Mouse (Mus musculus) left cerebral cortex, postnatal 10 days (tissue): ENCODE results near the gene Atad1. TPM values are rescaled to one million over a fixed set of nuclear protein-coding genes. Genes with fewer than 3 reads are reported as not detected.
A peak's percentile ranks its signal among the peaks of the same experiment; 100 is the strongest.
"Not testable (repeated sequence)": the region's sequence is repeated elsewhere in the genome, so short reads cannot be mapped to it uniquely, and the experiment has no call there.

ENCODE experiments used
- DNase-seq, 2 experiments: peaks; one replicate each; pipeline ENCODE4 v3.0.0; 2021 to 2022; ENCODE audit warnings: low spot score in 2 of 2, mixed read lengths in 1 of 2; ENCODE audit errors: extremely low spot score in 1 of 2
- intact Hi-C: fragments of 180-260 bp; cut with DNase I; formaldehyde crosslinking; loops from one replicate; pipeline ENCODE4 v1.15.1; 2025
- total RNA-seq, 2 experiments: library from RNA; stranded (reverse); gene quantifications; 2 replicates each; pipeline ENCODE4 v1.2.3; 2021

The Atad1 gene
- total RNA-seq: 100 to 1,000 TPM; 111 to 124 TPM

DNA sequence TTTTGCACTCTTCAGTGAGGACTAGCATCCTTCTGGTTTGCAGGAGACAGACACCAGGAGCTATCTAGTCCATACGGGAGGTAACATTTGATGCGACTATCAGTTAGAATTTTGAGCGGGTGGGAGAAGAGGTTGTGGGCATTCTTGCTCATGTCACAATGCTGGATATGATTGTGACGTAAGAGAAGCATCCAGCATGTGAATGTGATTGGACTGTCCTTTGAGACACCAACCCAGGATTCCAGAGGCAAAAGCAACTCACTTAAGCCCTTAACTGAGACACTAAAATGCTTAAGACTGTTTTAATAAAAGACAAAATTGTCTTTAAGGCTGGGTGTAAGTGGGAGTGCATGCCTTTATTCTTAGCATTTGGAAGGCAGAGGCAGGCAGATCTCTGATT is at the start of gene Atad1:
Gene Atad1 (minus strand): TSS at position 101 of the 400 bp plus-strand sequence.
- intact Hi-C loops: no loop called here
- no peak for DNase-seq

DNA sequence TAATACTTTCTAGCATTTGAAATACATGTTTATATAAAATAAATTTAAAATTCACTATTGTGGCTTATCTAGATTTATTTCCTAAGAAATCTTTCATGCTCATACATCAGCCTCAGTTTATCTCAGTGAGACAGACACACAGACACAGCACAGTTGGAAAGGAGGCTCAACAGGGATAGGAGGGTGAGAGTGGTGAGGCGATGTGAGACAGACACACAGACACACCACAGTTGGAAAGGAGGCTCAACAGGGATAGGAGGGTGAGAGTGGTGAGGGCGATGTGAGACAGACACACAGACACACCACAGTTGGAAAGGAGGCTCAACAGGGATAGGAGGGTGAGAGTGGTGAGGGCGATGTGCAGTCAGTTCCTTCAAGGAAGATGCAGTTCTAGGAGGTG is 48.4 kb upstream of the Atad1 start:
- DNase-seq, intact Hi-C loops: not testable (repeated sequence)

- intact Hi-C loops: not testable (repeated sequence)
- peak in 1 of 2 experiments; percentile 28 for DNase-seq
These were observed 47.8 kb upstream of the Atad1 start for GRCm38 (mm10) chr19:32787388-32787787.

DNA sequence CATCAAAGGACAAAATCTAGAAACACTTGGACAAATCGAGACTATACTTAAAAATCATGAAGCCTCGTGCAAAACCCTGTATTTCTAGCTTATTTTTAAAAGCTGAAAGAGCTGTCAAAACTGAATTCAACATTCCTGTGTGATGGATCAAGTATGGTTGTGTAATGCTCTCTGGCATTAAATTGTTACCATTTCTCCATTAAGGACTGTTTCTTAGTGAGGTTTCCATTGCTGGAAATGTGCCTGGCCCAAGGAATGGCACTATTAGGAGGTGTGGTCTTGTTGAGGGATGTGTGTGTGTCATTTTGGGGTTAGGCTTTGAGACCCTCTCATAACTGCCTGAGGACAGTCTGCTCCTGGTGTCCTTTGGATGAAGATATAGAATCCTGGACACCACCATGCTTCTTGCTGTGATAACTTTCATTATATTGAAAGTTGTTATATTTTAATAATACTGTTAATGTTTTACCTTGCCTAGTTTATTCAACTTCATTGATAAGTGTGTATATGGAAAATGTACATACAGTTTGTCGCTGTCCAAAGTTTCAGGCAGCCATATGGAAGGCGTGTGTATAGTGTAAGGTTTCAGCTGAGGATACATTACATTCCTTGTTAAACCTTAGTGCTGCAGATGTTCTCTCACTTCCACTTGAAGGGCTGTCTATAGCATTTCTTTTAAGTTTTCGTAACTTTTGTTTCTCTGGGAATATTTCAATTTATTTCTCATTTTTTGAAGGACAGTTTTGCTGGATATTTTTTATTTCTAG is 41.9 kb upstream of the Atad1 start:
- no peak for DNase-seq
- intact Hi-C loops: no loop called here

DNA sequence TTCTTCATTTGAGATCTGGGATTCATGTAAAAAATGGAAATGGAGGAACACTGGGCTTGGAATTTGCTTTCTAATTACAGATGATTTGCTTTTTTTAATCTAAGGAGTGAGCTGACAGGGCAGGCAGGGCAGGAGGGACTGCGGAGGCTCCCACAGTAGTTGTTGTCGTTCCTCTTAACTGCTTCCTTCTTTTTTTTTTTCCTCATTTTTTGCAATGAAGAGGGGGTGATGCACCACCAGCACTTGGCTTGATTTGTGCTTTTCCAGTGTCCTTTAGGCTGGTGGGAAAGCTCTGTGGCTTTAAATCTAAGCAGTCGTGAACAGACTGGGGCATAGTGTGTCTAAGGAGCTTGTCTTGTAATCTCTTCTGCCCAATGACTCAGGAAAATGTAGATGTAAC is 39.5 kb upstream of the Atad1 start:
- DNase-seq: no peak
- intact Hi-C loops: no loop called here

DNA sequence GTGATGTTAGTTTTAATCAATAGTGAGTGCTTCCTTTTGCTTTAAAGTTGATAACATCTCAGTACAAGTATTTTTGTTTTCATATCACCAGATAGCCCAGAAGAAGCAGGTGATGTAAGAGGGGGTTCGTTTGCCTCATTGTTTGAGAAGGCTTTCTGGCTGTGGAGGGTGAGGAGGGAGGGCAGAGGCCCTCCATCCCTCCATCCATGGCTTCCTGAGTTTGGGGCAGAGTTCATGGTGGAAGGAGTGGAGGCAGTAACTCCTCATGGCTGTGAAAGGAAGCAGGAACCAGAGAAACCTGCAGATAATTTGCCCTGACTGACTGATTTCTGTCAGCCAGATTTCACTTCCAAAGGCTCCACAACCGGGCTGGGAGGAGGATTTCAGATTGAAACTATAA is 38.8 kb upstream of the Atad1 start:
- intact Hi-C loops: no loop called here
- no peak for DNase-seq

- intact Hi-C loops: loop anchor here (5.0 kb wide), 1 partner anchor 45 kb away; no protein-coding TSS in a partner anchor
- no peak for DNase-seq
These were observed 22.9 kb upstream of the Atad1 start for GRCm38 (mm10) chr19:32762493-32762892.

GRCm38 (mm10) chr19:32761162-32761561 is 21.6 kb upstream of the Atad1 start:
- no peak for DNase-seq
- intact Hi-C loops: loop anchor here (5.0 kb wide), 1 partner anchor 46 kb away; no protein-coding TSS in a partner anchor

GRCm38 (mm10) chr19:32760499-32760898 is 20.9 kb upstream of the Atad1 start:
- DNase-seq: no peak
- intact Hi-C loops: loop anchor here (5.0 kb wide), 1 partner anchor 47 kb away; no protein-coding TSS in a partner anchor

GRCm38 (mm10) chr19:32759357-32760024 is 19.9 kb upstream of the Atad1 start:
- no peak for DNase-seq
- intact Hi-C loops: loop anchor here (5.0 to 10.0 kb wide), 4 partner anchors 48 to 605 kb away; no protein-coding TSS in a partner anchor

- intact Hi-C loops: loop anchor here (5.0 to 10.0 kb wide), 3 partner anchors 199 to 606 kb away; no protein-coding TSS in a partner anchor
- DNase-seq: no peak
These were observed 19.2 kb upstream of the Atad1 start for GRCm38 (mm10) chr19:32758793-32759161.

DNA sequence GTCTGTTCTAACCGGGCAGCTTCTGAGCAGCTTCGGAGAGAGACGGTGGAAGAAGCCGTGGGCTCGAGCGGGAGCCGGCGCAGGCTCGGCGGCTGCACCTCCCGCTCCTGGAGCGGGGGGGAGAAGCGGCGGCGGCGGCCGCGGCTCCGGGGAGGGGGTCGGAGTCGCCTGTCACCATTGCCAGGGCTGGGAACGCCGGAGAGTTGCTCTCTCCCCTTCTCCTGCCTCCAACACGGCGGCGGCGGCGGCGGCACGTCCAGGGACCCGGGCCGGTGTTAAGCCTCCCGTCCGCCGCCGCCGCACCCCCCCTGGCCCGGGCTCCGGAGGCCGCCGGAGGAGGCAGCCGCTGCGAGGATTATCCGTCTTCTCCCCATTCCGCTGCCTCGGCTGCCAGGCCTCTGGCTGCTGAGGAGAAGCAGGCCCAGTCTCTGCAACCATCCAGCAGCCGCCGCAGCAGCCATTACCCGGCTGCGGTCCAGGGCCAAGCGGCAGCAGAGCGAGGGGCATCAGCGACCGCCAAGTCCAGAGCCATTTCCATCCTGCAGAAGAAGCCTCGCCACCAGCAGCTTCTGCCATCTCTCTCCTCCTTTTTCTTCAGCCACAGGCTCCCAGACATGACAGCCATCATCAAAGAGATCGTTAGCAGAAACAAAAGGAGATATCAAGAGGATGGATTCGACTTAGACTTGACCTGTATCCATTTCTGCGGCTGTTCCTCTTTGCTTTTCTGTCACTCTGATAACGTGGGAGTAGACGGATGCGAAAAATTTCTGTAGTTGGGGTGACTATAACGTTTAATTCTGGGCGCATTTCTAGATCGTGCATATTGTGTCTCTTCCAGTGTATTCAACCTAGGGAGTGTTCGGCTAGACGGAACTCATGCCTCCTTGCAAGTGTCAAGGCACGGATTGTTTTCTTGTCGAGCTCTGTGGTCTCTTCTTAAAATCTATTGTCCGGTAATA is 18.5 kb upstream of the Atad1 start:
- intact Hi-C loops: loop anchor here (2.0 to 10.0 kb wide), 5 partner anchors 45 to 607 kb away; no protein-coding TSS in a partner anchor
- peak in 1 of 2 experiments; percentile 77 for DNase-seq

DNA sequence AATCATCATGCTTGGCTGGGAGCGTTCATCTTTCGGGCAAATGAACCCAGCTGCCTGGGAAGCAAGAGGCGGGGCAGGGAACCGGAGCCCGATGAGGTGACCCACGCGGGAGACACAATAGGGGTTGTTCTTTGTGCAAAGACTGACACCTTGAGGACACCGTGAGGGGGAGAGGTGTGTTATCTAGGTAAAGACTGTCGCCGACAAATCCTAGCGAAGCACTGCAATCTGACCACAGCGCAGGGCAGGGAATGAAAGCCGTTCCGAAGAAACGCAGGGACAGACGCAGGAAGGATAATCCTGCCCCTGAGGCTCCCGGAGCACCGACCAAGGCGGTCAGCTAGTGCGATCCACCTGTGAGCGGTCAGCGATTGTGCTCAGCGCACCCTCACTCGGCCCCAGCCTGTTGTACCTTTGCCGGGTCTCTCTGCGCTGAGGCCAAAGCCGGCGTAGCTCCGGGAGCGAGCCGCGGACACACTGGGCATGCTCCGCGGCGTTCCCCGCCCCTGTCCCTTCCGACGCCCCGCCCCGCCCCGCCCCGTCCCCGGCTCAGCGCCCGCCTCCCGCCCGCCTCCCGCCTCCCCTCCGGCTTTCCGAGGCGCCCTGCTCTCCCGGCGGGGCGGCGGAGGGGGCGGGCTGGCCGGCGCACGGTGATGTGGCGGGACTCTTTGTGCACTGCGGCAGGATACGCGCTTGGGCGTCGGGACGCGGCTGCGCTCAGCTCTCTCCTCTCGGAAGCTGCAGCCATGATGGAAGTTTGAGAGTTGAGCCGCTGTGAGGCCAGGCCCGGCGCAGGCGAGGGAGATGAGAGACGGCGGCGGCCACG is 17.5 kb upstream of the Atad1 start, which contains the start of gene Pten:
Gene Pten (plus strand): TSS at position 598 of the 826 bp plus-strand sequence.
- intact Hi-C loops: loop anchor here (2.0 to 10.0 kb wide), 5 partner anchors 44 to 608 kb away; no protein-coding TSS in a partner anchor
- DNase-seq: peak; percentile 95 to 99

DNA sequence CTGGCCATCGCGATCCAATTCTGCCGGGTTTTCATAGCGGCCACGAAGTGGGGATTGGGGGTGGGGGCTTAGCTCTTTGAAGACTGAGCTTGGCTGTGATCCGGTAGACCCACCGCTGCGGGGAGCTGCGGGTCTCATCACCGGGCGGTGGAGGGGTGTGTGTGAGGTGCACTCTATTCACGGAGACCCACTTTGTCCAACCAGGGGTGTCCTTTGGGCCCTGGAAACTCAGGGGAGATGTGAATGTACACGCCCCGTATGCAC is 17.0 kb upstream of the Atad1 start:
- no peak for DNase-seq
- intact Hi-C loops: loop anchor here (2.0 to 10.0 kb wide), 5 partner anchors 44 to 608 kb away; no protein-coding TSS in a partner anchor

GRCm38 (mm10) chr19:32755792-32756635 is 16.4 kb upstream of the Atad1 start:
- peak; percentile 97 to 99 for DNase-seq
- intact Hi-C loops: loop anchor here (2.0 to 10.0 kb wide), 5 partner anchors 43 to 609 kb away; no protein-coding TSS in a partner anchor

DNA sequence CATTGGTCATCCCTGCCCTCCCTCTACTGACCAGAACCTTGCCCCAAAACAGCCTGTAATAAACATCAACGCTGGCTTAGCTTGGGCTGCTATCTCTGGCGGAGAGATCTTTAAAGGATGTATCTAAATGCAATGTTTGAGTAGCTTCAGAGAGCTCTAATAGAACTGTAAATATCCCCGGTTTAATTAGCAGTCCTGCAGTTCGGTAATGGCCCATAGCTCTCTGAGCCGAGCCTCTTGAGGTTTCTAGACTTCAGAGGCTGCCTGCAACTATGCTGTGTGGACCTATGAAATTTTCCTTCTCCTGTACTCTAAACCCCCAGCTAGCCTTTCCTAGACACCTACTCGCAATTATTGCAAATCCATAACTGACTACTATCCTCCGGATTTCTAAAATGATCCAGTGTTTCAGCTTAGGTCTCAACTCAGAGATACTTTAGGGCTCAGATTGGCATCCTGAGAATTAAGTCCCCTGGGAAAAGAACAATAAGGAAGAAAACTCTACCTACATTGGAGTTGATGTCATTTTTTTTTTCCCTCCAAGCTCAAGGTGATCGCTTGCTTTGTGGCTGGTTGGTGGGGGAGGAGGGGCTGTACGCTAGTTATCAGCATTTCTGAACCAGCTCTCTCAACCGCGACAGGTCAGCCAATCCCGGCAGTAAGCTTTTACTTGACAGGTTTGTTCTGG is 15.7 kb upstream of the Atad1 start:
- DNase-seq: no peak
- intact Hi-C loops: loop anchor here (5.0 to 10.0 kb wide), 3 partner anchors 202 to 610 kb away; no protein-coding TSS in a partner anchor
